Mouse (Mus musculus): ENCODE measurements at regions not wholly inside any gene's neighbourhood (a gene's known extent, or its start where the extent isn't known, plus 50 kb on each side); places are given as distances from the start of the nearest gene placed in this dataset.

DNA sequence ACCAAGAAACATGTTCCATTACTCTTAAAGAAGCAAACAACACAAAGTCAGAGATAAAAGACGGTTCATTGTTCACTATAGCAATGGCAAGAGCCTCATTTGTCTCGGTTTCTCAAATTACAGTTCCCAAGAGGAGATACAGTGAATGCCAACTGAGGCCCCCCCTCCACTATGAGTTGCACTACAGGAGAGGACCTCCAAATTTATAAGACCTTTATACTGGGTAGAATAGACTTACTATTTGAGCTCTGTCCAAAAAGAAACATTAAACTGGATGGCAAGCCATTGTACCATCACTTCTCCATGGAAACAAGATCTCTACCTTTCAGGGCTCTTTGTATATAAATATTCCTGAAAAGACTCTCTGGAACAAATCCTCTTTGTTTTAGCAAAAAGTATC is 66.4 kb downstream of the Fundc1 start:
- DNase-seq (ENCODE audit: low read depth, low spot score) = no peak

DNA sequence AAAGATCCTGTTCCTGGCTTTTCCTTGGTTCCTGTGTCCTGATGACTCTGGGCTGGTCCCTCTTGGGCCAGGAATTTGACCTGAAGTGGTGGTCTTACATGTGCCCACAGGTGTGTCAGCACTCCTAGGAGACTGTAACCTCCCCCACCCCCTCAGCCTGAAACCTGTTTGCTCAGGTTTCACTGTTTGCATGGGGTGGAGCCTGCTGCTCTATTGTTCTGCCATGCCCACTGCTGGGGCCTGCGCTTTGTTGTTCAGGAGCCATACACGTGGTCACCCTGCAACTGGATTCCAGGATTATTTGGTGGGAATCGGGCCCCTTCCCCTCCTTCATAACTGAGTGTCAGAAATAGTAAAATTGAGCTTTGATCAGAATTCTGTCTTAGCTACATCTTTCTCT is 99.0 kb downstream of the Fundc1 start:
- peak; percentile 28 for DNase-seq (ENCODE audit: low read depth, low spot score)

DNA sequence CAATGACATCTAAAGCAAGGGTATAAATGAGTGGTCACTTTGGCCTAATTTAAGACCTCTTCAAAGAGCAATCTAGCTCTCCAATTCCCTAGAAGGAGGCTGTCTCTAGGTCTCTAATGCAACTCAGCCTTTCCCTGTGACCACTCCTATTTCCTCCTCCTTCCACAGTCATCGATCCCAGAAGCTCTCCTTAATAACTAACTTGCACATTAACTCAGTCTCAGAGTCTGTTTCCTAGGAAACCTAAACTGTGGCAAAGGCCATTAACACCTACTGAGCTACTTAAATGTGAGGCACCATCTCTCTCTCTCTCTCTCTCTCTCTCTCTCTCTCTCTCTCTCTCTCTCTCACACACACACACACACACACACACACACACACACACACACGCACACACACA is 115.6 kb downstream of the Fundc1 start:
- no peak for DNase-seq (ENCODE audit: low read depth, low spot score)

GRCm38 (mm10) chrX:17415163-17415562 is 96.0 kb upstream of the Efhc2 start:
- no peak for DNase-seq (ENCODE audit: low read depth, low spot score)

DNA sequence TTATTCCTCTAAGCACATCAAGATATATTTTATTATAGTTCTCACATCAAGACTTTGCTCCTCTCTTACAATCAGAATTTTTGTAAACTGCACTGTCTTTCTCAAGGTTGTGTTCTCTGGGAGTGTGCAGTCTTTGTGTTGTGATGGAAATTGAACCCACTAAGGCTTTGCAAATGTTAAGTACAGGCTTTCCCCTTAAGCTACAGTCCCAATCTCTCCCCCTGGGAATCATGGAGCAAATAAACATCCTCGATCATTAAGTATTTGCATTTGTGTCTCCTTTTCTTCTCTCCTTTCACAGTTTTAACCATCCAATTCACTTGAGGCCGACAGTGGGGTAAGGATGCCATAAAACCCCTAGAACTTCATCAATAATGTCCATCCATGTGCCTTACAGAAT is 85.1 kb upstream of the Efhc2 start:
- peak; percentile 73 for DNase-seq (ENCODE audit: low read depth, low spot score)

Data from ZHBTc4 (cell line).